Mouse (Mus musculus) kidney, adult 9 months (tissue): ENCODE data around the gene Selenot.
"Not testable (repeated sequence)": the region's sequence is repeated elsewhere in the genome, so short reads cannot be mapped to it uniquely, and the experiment has no call there.

Experiments
- DNase-seq: peaks from one replicate; pipeline ENCODE4 v3.0.0; 2022

Gene Selenot

GRCm38 (mm10) chr3:58576137-58577066, at the start of gene Selenot:
Gene Selenot (plus strand): TSS chr3:58576636.
- DNase-seq: peak; percentile 97

- DNase-seq: no peak
Observed at GRCm38 (mm10) chr3:58536573-58536972, 39.9 kb upstream of the Selenot start.

- DNase-seq: no peak
Observed at GRCm38 (mm10) chr3:58552001-58552811, 24.2 kb upstream of the Selenot start.

GRCm38 (mm10) chr3:58556649-58557048, 19.8 kb upstream of the Selenot start:
- DNase-seq: no peak

GRCm38 (mm10) chr3:58559887-58560286, 16.5 kb upstream of the Selenot start:
- DNase-seq: no peak

- DNase-seq: no peak
Observed at GRCm38 (mm10) chr3:58561437-58561836, 15.0 kb upstream of the Selenot start.

- no peak for DNase-seq
Observed at GRCm38 (mm10) chr3:58570821-58571220, 5.6 kb upstream of the Selenot start.

GRCm38 (mm10) chr3:58577067-58577503, 649 bp downstream of the Selenot start:
- DNase-seq: peak; percentile 69

GRCm38 (mm10) chr3:58577506-58578050, 1.1 kb downstream of the Selenot start:
- peak; percentile 67 for DNase-seq

- no peak for DNase-seq
Observed at GRCm38 (mm10) chr3:58581530-58581929, 5.1 kb downstream of the Selenot start.

GRCm38 (mm10) chr3:58582297-58582696, 5.9 kb downstream of the Selenot start:
- peak; percentile 9 for DNase-seq

GRCm38 (mm10) chr3:58582788-58583426, 6.5 kb downstream of the Selenot start:
- DNase-seq: peak; percentile 64

GRCm38 (mm10) chr3:58590544-58590943, 14.1 kb downstream of the Selenot start:
- DNase-seq: not testable (repeated sequence)

- DNase-seq: not testable (repeated sequence)
Observed at GRCm38 (mm10) chr3:58592666-58593065, 16.2 kb downstream of the Selenot start.

- DNase-seq: no peak
Observed at GRCm38 (mm10) chr3:58593623-58594022, 17.2 kb downstream of the Selenot start.

- no peak for DNase-seq
Observed at GRCm38 (mm10) chr3:58608506-58608905, 32.1 kb downstream of the Selenot start.

- DNase-seq: no peak
Observed at GRCm38 (mm10) chr3:58609985-58610384, 33.5 kb downstream of the Selenot start.

- DNase-seq: no peak
Observed at GRCm38 (mm10) chr3:58621066-58621465, 44.6 kb downstream of the Selenot start.

GRCm38 (mm10) chr3:58622665-58623394, 46.4 kb downstream of the Selenot start:
- DNase-seq: no peak

GRCm38 (mm10) chr3:58624981-58625380, 48.5 kb downstream of the Selenot start:
- DNase-seq: no peak

- DNase-seq: no peak
Observed at GRCm38 (mm10) chr3:58631693-58632092, 55.3 kb downstream of the Selenot start.
